Mouse (Mus musculus) heart, postnatal 0 days (tissue): ENCODE measurements at regions not wholly inside any gene's neighbourhood (a gene's known extent, or its start where the extent isn't known, plus 50 kb on each side); places are given as distances from the start of the nearest gene placed in this dataset.

Experiments
- ATAC-seq: fragments of 200-750 bp; cut with Nextera tagmentation; 2 replicates; pipeline ENCODE4 v1.8.0; 2017; ENCODE audit warnings: low read depth, moderate number of reproducible peaks, moderate library complexity; ENCODE audit not compliant: insufficient read depth
- DNase-seq: peaks from one replicate; pipeline ENCODE4 v3.0.0-alpha.2; 2016; ENCODE audit warnings: low spot score
- H3K27ac ChIP-seq: fragments of 300-500 bp; sonication (generic); 2 replicates; pipeline ENCODE4 v1.5.1; 2014; ENCODE audit warnings: low read depth, mild to moderate bottlenecking
- H3K27me3 ChIP-seq: fragments of 300-500 bp; sonication (generic); 2 replicates; pipeline ENCODE4 v1.6.1; 2014; ENCODE audit warnings: low read length, mixed read lengths; ENCODE audit not compliant: control insufficient read depth, insufficient read depth
- H3K36me3 ChIP-seq: fragments of 300-500 bp; sonication (generic); replicated peaks from 2 replicates; pipeline ENCODE4 v1.6.1; 2014; ENCODE audit warnings: low read length, mixed read lengths; ENCODE audit not compliant: control insufficient read depth, insufficient read depth
- H3K4me1 ChIP-seq: fragments of 300-500 bp; sonication (generic); 2 replicates; pipeline ENCODE4 v1.6.1; 2014; ENCODE audit warnings: antibody characterized with exemption; ENCODE audit not compliant: control insufficient read depth, insufficient read depth
- H3K4me2 ChIP-seq: fragments of 300-500 bp; sonication (generic); 2 replicates; pipeline ENCODE4 v1.6.1; 2014; ENCODE audit warnings: low read depth, mild to moderate bottlenecking, low read length, moderate library complexity
- H3K4me3 ChIP-seq: fragments of 300-500 bp; sonication (generic); 2 replicates; pipeline ENCODE4 v1.5.1; 2014; ENCODE audit warnings: low read depth, low read length
- H3K9ac ChIP-seq: fragments of 300-500 bp; sonication (generic); replicated peaks from 2 replicates; pipeline ENCODE4 v1.6.1; 2014; ENCODE audit warnings: low read depth, low read length, mixed read lengths
- H3K9me3 ChIP-seq: fragments of 300-500 bp; sonication (generic); replicated peaks from 2 replicates; pipeline ENCODE4 v1.6.1; 2016; ENCODE audit warnings: low read length; ENCODE audit not compliant: control insufficient read depth
- CTCF ChIP-seq: IDR thresholded peaks from 2 replicates; pipeline ENCODE4 v1.5.1; 2016; ENCODE audit warnings: antibody characterized with exemption, control low read depth, low read depth
- EP300 ChIP-seq: IDR thresholded peaks from 2 replicates; pipeline ENCODE4 v1.6.1; 2016; ENCODE audit warnings: antibody characterized with exemption, low read depth
- WGBS: fragments of 180-500 bp; shearing (Covaris S2); extraction: QIAGEN DNeasy Blood & Tissue Kit; methylation state at CpG from one replicate; pipeline ENCODE4 v1.1.7; 2014; 5-methylcytosine and 5-hydroxymethylcytosine counted together

- no peak overlapping the region for H3K27ac ChIP-seq
- H3K36me3 ChIP-seq = no peaks in the 10 kb centered on the region
- H3K9me3 ChIP-seq = no peaks in the 10 kb centered on the region
- no peak for DNase-seq
- no peaks in the 10 kb centered on the region for H3K4me1 ChIP-seq
- no peak for ATAC-seq
- no peak overlapping the region for H3K9ac ChIP-seq
- H3K4me2 ChIP-seq = no peak overlapping the region
- no peak overlapping the region for H3K4me3 ChIP-seq
- no peak for TF ChIP-seq CTCF
- TF ChIP-seq EP300 = no peak
- H3K27me3 ChIP-seq = no peaks in the 10 kb centered on the region
These were observed 634.9 kb downstream of the Trim52 start for GRCm38 (mm10) chr14:106740857-106741256.

GRCm38 (mm10) chr14:106760150-106760549 is 654.2 kb downstream of the Trim52 start:
- 62% methylated on average over 3 of the region's 3 CpGs for WGBS

DNA sequence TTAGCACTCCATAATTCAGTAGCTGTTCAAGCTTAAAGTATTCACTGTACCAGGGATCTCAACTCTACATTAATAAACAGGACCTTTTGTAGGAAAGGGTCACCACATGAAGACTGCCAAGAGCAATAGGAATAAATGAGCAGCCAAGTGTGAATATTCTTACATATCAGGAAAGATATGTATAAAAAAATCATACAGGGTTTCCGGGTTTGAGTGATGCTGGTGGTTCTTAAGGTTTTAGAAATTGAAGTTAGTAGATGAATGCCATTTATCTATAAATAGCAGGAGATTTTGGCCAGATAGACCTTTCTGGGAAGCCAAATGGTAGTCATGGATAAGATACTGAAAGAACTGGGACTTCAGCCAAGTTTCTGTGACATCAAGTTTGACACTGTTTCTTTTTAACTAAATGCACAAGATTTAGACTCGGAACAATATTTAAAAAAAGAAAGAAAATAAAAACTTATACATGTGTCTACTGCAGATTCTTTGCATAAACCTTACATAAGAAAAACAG is 657.1 kb downstream of the Trim52 start:
- no peak overlapping the region for H3K4me2 ChIP-seq
- H3K4me3 ChIP-seq = no peak overlapping the region
- peaks cover 4% of the 10 kb centered on the region; the same call in 1 of the 2 replicates for H3K4me1 ChIP-seq
- 52% methylated on average over 2 of the region's 2 CpGs for WGBS
- ATAC-seq (no peak), DNase-seq (no peak)
- no peaks in the 10 kb centered on the region for H3K36me3 ChIP-seq
- H3K27me3 ChIP-seq = no peaks in the 10 kb centered on the region
- H3K27ac ChIP-seq = no peak overlapping the region
- no peak overlapping the region for H3K9ac ChIP-seq
- no peaks in the 10 kb centered on the region for H3K9me3 ChIP-seq
- no peak for TF ChIP-seq CTCF
- TF ChIP-seq EP300 = no peak

More at GRCm38 (mm10) chr14:106760150-106760549, 654.2 kb downstream of the Trim52 start:
- Histone ChIP-seq H3K9me3 (no peaks in the 10 kb centered on the region), H3K36me3 (no peaks in the 10 kb centered on the region), H3K4me1 (peaks cover 4% of the 10 kb centered on the region; the same call in 1 of the 2 replicates), H3K9ac (no peak overlapping the region), H3K27ac (no peak overlapping the region), H3K4me3 (no peak overlapping the region), H3K27me3 (no peaks in the 10 kb centered on the region), H3K4me2 (no peak overlapping the region)
- DNase-seq = no peak
- TF ChIP-seq EP300 (no peak), CTCF (no peak)
- ATAC-seq = no peak

DNA sequence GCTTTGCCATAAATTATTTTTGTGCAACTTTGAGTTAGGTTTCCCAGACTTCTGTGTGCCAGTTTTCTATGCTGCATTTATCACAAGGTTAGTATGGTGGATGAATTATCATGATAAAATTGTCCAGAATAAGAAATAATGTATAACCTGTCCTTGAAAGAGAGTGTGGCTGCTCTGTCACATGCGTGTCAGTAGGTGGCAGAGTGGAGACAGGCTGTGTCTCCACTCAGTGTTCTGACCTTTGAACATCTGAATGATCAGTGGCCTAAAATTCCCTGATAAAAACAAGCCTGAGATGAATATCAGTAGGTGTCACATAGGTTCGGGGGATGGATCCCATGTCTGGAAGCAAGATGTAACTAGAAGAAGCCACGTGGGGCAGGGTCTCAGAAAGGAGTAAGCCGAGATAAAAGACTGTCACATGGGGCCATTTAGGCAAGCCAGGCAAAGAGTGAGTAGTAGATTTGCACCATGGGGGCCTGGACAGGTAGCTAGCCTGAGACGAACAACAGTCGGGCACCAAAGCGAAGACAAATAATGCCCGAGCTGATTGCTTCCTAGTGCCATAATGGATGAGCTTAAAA is 660.0 kb downstream of the Trim52 start:
- peaks cover 4% of the 10 kb centered on the region; the same call in 1 of the 2 replicates for H3K4me1 ChIP-seq
- no peak for DNase-seq
- no peak overlapping the region for H3K27ac ChIP-seq
- H3K27me3 ChIP-seq = no peaks in the 10 kb centered on the region
- H3K9ac ChIP-seq = no peak overlapping the region
- TF ChIP-seq EP300 (no peak), CTCF (peak; percentile 61)
- no peaks in the 10 kb centered on the region for H3K9me3 ChIP-seq
- H3K4me2 ChIP-seq = no peak overlapping the region
- no peaks in the 10 kb centered on the region for H3K36me3 ChIP-seq
- no peak for ATAC-seq
- 67% methylated on average over 8 of the region's 8 CpGs for WGBS
- no peak overlapping the region for H3K4me3 ChIP-seq
